Mouse (Mus musculus) cortical plate, adult 2 months (tissue): ENCODE measurements around the gene Shf.

Experiments
- CTCF ChIP-seq: fragments of 200-500 bp; IDR thresholded peaks from 2 replicates; pipeline ENCODE4 v1.5.1; 2011; ENCODE audit warnings: mild to moderate bottlenecking, control low read depth, low read length; ENCODE audit not compliant: insufficient read depth; ENCODE audit errors: extremely low read depth
- POLR2A ChIP-seq: fragments of 200-500 bp; IDR thresholded peaks from 2 replicates; pipeline ENCODE4 v1.6.1; 2011; ENCODE audit warnings: mild to moderate bottlenecking, low read length, control low read depth; ENCODE audit not compliant: insufficient read depth; ENCODE audit errors: extremely low read depth

- no peak for TF ChIP-seq CTCF
- TF ChIP-seq POLR2A, result no peak
Observed at GRCm38 (mm10) chr2:122305097-122305892, 63.7 kb downstream of the Shf start.
